Comparison of ENCODE assay signal across 21 mouse cellular contexts in the genomic region with DNA sequence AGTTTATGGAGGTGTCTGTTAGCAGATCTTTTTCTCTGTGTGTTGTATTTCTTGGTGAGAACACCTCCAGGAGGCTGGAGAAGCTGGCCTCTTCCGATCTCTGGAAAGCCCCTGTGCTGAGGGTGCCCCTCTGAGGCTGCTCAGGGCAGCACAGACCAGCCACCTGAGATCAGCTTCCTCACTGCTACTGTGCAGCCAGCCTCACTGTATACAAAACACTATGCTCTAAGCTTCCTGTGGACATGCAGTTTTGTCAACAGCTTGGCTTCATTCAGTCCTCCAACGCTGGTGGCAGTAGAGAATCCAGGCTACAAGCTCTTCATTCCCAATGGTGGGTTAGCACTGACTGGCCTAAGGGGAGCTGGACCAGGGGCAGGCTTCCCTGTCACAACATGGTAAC. TPM values are rescaled to one million over a fixed set of nuclear protein-coding genes. Genes with fewer than 3 reads are reported as not detected.
DNase-seq lines count a peak whose midpoint lies in the region; ATAC-seq and TF ChIP-seq lines count a peak whose summit lies in the region.
"Had no signal": no experiment of that assay in that cellular context is flagged by ENCODE, and none has a peak within 500 bp of the region (broad histone marks: within the 10 kb centered on the region; RNA-seq: fewer than 3 reads in every experiment).

No protein-coding gene starts in this region.

- no peak overlapping the region for H3K4me2 ChIP-seq in lung, postnatal 0 days (replicated peaks; ENCODE audit: low read depth, low read length)
- no peak overlapping the region for H3K4me2 ChIP-seq in hindbrain, embryonic 13.5 days
- no peak overlapping the region for H3K4me2 ChIP-seq in forebrain, embryonic 16.5 days (ENCODE audit: low read length)
- H3K4me2 ChIP-seq: embryonic facial prominence, embryonic 15.5 days; forebrain, embryonic 15.5 days; heart, embryonic 11.5 days; heart, embryonic 15.5 days; hindbrain, embryonic 15.5 days had no signal

- WGBS in lung, postnatal 0 days: 54% methylated on average over 2 of the region's 2 CpGs
- 81% methylated on average over 2 of the region's 2 CpGs for WGBS in hindbrain, embryonic 13.5 days
- WGBS in forebrain, embryonic 16.5 days: 82% methylated on average over 2 of the region's 2 CpGs

- H3K9ac ChIP-seq in lung, postnatal 0 days (replicated peaks; ENCODE audit: low read depth): no peak overlapping the region
- no peak overlapping the region for H3K9ac ChIP-seq in hindbrain, embryonic 13.5 days
- no peak overlapping the region for H3K9ac ChIP-seq in forebrain, embryonic 16.5 days (replicated peaks; ENCODE audit: low read depth, low read length)
- H3K9ac ChIP-seq: embryonic facial prominence, embryonic 15.5 days; forebrain, embryonic 15.5 days; heart, embryonic 15.5 days; hindbrain, embryonic 15.5 days had no signal

- H3K4me3 ChIP-seq in lung, postnatal 0 days (ENCODE audit: low read depth, low read length): no peak overlapping the region
- H3K4me3 ChIP-seq in hindbrain, embryonic 13.5 days: no peak overlapping the region
- no peak overlapping the region for H3K4me3 ChIP-seq in forebrain, embryonic 16.5 days (replicated peaks; ENCODE audit: low read length)
- H3K4me3 ChIP-seq: embryonic facial prominence, embryonic 15.5 days; erythroblast, embryonic 14.5 days; forebrain, embryonic 10.5 days; forebrain, embryonic 15.5 days; heart, adult 2 months; heart, embryonic 15.5 days; hindbrain, embryonic 10.5 days; hindbrain, embryonic 15.5 days had no signal

- no peak; the same call in 1 of the 2 replicates for TF ChIP-seq CTCF in lung, postnatal 0 days (IDR thresholded peaks at IDR 0.05)

- H3K4me1 ChIP-seq in lung, postnatal 0 days (ENCODE audit: insufficient read depth, low read depth, low read length): no peaks in the 10 kb centered on the region
- no peaks in the 10 kb centered on the region for H3K4me1 ChIP-seq in hindbrain, embryonic 13.5 days (replicated peaks)
- peaks cover 4% of the 10 kb centered on the region; the same call in 1 of the 2 replicates for H3K4me1 ChIP-seq in forebrain, embryonic 16.5 days (replicated peaks; ENCODE audit: control insufficient read depth, insufficient read depth, low read length)
- H3K4me1 ChIP-seq: heart, embryonic 15.5 days; hindbrain, embryonic 15.5 days had no signal

- H3K27ac ChIP-seq in lung, postnatal 0 days (ENCODE audit: low read length): 0 out of 2 replicates have a peak overlapping the region, but pooled peaks have one; percentile 5
- no peak overlapping the region for H3K27ac ChIP-seq in hindbrain, embryonic 13.5 days
- no peak overlapping the region for H3K27ac ChIP-seq in forebrain, embryonic 16.5 days (ENCODE audit: low read length)
- H3K27ac ChIP-seq: embryonic facial prominence, embryonic 15.5 days; forebrain, embryonic 15.5 days; heart, adult 2 months; heart, embryonic 15.5 days; hindbrain, embryonic 10.5 days; hindbrain, embryonic 15.5 days had no signal

- TF ChIP-seq EP300 in lung, postnatal 0 days (IDR thresholded peaks at IDR 0.05): no peak

- no peaks in the 10 kb centered on the region for H3K9me3 ChIP-seq in lung, postnatal 0 days (ENCODE audit: low read length)
- H3K9me3 ChIP-seq in hindbrain, embryonic 13.5 days: no peaks in the 10 kb centered on the region
- H3K9me3 ChIP-seq in forebrain, embryonic 16.5 days (ENCODE audit: control insufficient read depth, low read length): no peaks in the 10 kb centered on the region
- H3K9me3 ChIP-seq: embryonic facial prominence, embryonic 15.5 days; forebrain, embryonic 10.5 days; forebrain, embryonic 15.5 days; heart, embryonic 15.5 days; hindbrain, embryonic 10.5 days; hindbrain, embryonic 15.5 days had no signal

- peak; percentile 54 for ATAC-seq in lung, postnatal 0 days
- no peak for ATAC-seq in hindbrain, embryonic 13.5 days (ENCODE audit: low FRiP score)
- no peak for ATAC-seq in forebrain, embryonic 16.5 days
- ATAC-seq: forebrain, embryonic 15.5 days had no signal

- intact Hi-C loops in heart, postnatal 10 days (cut with DNase I): no loop called here

- DNase-seq in heart, adult 11 months: peak; percentile 73
- no peak for DNase-seq in heart, postnatal 10 days
- no peak for DNase-seq in lung, postnatal 0 days (ENCODE audit: low spot score)
- no peak for DNase-seq in lung, postnatal 4 days
- peak; percentile 18 for DNase-seq in induced T-regulatory cell, adult 2 months (ENCODE audit: low read depth)
- DNase-seq: adrenal gland, postnatal 10 days; B cell, adult 2 months; cerebellum, adult 11-12 months; cerebellum, adult 9-11 months; gastrocnemius, postnatal 10 days; heart, adult 2 months had no signal

- no peaks in the 10 kb centered on the region for H3K36me3 ChIP-seq in lung, postnatal 0 days (ENCODE audit: insufficient read depth, low read length)
- no peaks in the 10 kb centered on the region for H3K36me3 ChIP-seq in hindbrain, embryonic 13.5 days
- H3K36me3 ChIP-seq in forebrain, embryonic 16.5 days (ENCODE audit: control insufficient read depth, insufficient read depth): no peaks in the 10 kb centered on the region
- H3K36me3 ChIP-seq: embryonic facial prominence, embryonic 15.5 days; forebrain, embryonic 10.5 days; forebrain, embryonic 15.5 days; heart, embryonic 15.5 days; hindbrain, embryonic 10.5 days; hindbrain, embryonic 15.5 days had no signal

- H3K27me3 ChIP-seq in lung, postnatal 0 days (replicated peaks; ENCODE audit: insufficient read depth, low read length): no peaks in the 10 kb centered on the region
- 0 out of 2 replicates have a peak, but pooled peaks cover 4% of the 10 kb centered on the region for H3K27me3 ChIP-seq in hindbrain, embryonic 13.5 days
- H3K27me3 ChIP-seq in forebrain, embryonic 16.5 days (replicated peaks; ENCODE audit: control insufficient read depth, insufficient read depth, low read length): no peaks in the 10 kb centered on the region
- H3K27me3 ChIP-seq: embryonic facial prominence, embryonic 15.5 days; forebrain, embryonic 15.5 days; heart, embryonic 15.5 days; hindbrain, embryonic 15.5 days had no signal

RNA-seq across cellular contexts. Expression of gene Tmem18, which starts 15.8 kb away (rescaled TPM):
- total RNA-seq in heart, postnatal 10 days (2021): 10 to 100 TPM; 10.1 to 11.1 TPM
- 21.7 and 22.3 TPM in 2 replicates for polyA plus RNA-seq in lung, postnatal 0 days (2015; fragmentation: Nextera tagmentation; extraction: Ambion mirVana)
- 26.6 and 27.3 TPM in 2 replicates for polyA plus RNA-seq in hindbrain, embryonic 13.5 days (2015; fragmentation: Nextera tagmentation; extraction: Ambion mirVana)
- 32.2 and 32.6 TPM in 2 replicates for polyA plus RNA-seq in forebrain, embryonic 16.5 days (2015; fragmentation: Nextera tagmentation; extraction: Ambion mirVana)

Comparison
In these comparisons a context has a peak if more than half of its experiments do, and no peak if none do; other contexts are left out.
1. DNase-seq: peak in heart, adult 11 months (single experiment) and induced T-regulatory cell, adult 2 months (single experiment); none in heart, postnatal 10 days (0 of 2), lung, postnatal 0 days (single experiment) and lung, postnatal 4 days (0 of 2).